Mouse (Mus musculus) heart, embryonic 10.5 days (tissue): Measurements from ENCODE around the gene Gm26920. TPM values are rescaled to one million over a fixed set of nuclear protein-coding genes. Genes with fewer than 3 reads are reported as not detected.
A peak's percentile ranks its signal among the peaks of the same experiment; 100 is the strongest.
"Not testable (repeated sequence)": the region's sequence is repeated elsewhere in the genome, so short reads cannot be mapped to it uniquely, and the experiment has no call there.

ENCODE experiments used
- DNase-seq: peaks from one replicate; pipeline ENCODE4 v3.0.0-alpha.2; 2017; ENCODE audit warnings: low spot score
- H3K27ac ChIP-seq: fragments of 300-500 bp; sonication (generic); 2 replicates; pipeline ENCODE4 v1.5.1; 2016; ENCODE audit warnings: mild to moderate bottlenecking
- H3K27me3 ChIP-seq: fragments of 300-500 bp; sonication (generic); 2 replicates; pipeline ENCODE4 v1.6.1; 2016; ENCODE audit warnings: mild to moderate bottlenecking; ENCODE audit not compliant: poor library complexity, insufficient read depth, severe bottlenecking
- H3K36me3 ChIP-seq: fragments of 300-500 bp; sonication (generic); 2 replicates; pipeline ENCODE4 v1.6.1; 2016; ENCODE audit warnings: mild to moderate bottlenecking, moderate library complexity
- H3K4me1 ChIP-seq: fragments of 300-500 bp; sonication (generic); 2 replicates; pipeline ENCODE4 v1.6.1; 2016; ENCODE audit warnings: mild to moderate bottlenecking
- H3K4me3 ChIP-seq: fragments of 300-500 bp; sonication (generic); 2 replicates; pipeline ENCODE4 v1.5.1; 2016; ENCODE audit warnings: mild to moderate bottlenecking, moderate library complexity
- H3K9me3 ChIP-seq: fragments of 300-500 bp; sonication (generic); 2 replicates; pipeline ENCODE4 v1.6.1; 2016; ENCODE audit warnings: mild to moderate bottlenecking, moderate library complexity
- WGBS: fragments of 180-500 bp; shearing (Covaris S2); methylation state at CpG from one replicate; pipeline ENCODE4 v1.1.7; 2016; 5-methylcytosine and 5-hydroxymethylcytosine counted together
- polyA plus RNA-seq: library from polyadenylated mRNA; unstranded; fragments of >200 nt; fragmentation: Nextera tagmentation; extraction: Ambion mirVana; gene quantifications from 2 replicates; pipeline ENCODE4 v1.2.1, GENCODE M21; 2016

The Gm26920 gene
- polyA plus RNA-seq = 0.34 and 1.0 TPM in 2 replicates

- Histone ChIP-seq H3K9me3 (peaks cover 1% of the 10 kb centered on the region), H3K27me3 (no peaks in the 10 kb centered on the region), H3K4me3 (peak within 1 kb of the TSS; percentile 82), H3K36me3 (peaks cover 19% of the 10 kb centered on the region), H3K4me1 (peaks cover 20% of the 10 kb centered on the region), H3K27ac (peak within 1 kb of the TSS; percentile 90)
- under 1% methylated on average over 40 of the region's 40 CpGs for WGBS
- DNase-seq = peak; percentile 100
Observed at GRCm38 (mm10) chr7:30090092-30090969, at the start of gene Gm26920, which contains the start of gene Zfp566. TSS of gene Gm26920 (minus strand) at chr7:30090410. TSS of gene Zfp566 (minus strand) at chr7:30090527.

- Histone ChIP-seq H3K27me3 (no peaks in the 10 kb centered on the region), H3K4me3 (no peak overlapping the region), H3K36me3 (peaks cover 81% of the 10 kb centered on the region), H3K9me3 (peaks cover 9% of the 10 kb centered on the region; the same call in 1 of the 2 replicates), H3K4me1 (no peaks in the 10 kb centered on the region), H3K27ac (no peak overlapping the region)
- DNase-seq = no peak
- 81% methylated on average over 10 of the region's 10 CpGs for WGBS
Observed at GRCm38 (mm10) chr7:30136826-30137225, 46.6 kb upstream of the Gm26920 start.

- Histone ChIP-seq H3K27ac (no peak overlapping the region), H3K9me3 (peaks cover 9% of the 10 kb centered on the region; the same call in 1 of the 2 replicates), H3K4me1 (no peaks in the 10 kb centered on the region), H3K36me3 (peaks cover 95% of the 10 kb centered on the region), H3K27me3 (no peaks in the 10 kb centered on the region), H3K4me3 (no peak overlapping the region)
- DNase-seq = no peak
- WGBS = 90% methylated on average over 4 of the region's 4 CpGs
Observed at GRCm38 (mm10) chr7:30132396-30132795, 42.2 kb upstream of the Gm26920 start.

GRCm38 (mm10) chr7:30129900-30130299 is 39.7 kb upstream of the Gm26920 start:
- no peaks in the 10 kb centered on the region for H3K27me3 ChIP-seq
- no peak for DNase-seq
- no peaks in the 10 kb centered on the region for H3K4me1 ChIP-seq
- peaks cover 94% of the 10 kb centered on the region for H3K36me3 ChIP-seq
- no peak overlapping the region for H3K27ac ChIP-seq
- H3K4me3 ChIP-seq = no peak overlapping the region
- 94% methylated on average over 8 of the region's 8 CpGs for WGBS
- H3K9me3 ChIP-seq = peaks cover 9% of the 10 kb centered on the region; the same call in 1 of the 2 replicates

- Histone ChIP-seq H3K36me3 (peaks cover 20% of the 10 kb centered on the region), H3K27ac (peak overlapping the region; percentile 94), H3K4me1 (no peaks in the 10 kb centered on the region), H3K4me3 (peak overlapping the region; percentile 68), H3K27me3 (no peaks in the 10 kb centered on the region), H3K9me3 (no peaks in the 10 kb centered on the region)
- DNase-seq = no peak
- 6% methylated on average over 15 of the region's 15 CpGs for WGBS
Observed at GRCm38 (mm10) chr7:30122188-30122530, 31.9 kb upstream of the Gm26920 start.

- Histone ChIP-seq H3K4me3 (peak within 1 kb of the TSS; percentile 68), H3K9me3 (no peaks in the 10 kb centered on the region), H3K36me3 (peaks cover 14% of the 10 kb centered on the region), H3K27ac (peak within 1 kb of the TSS; percentile 94), H3K27me3 (no peaks in the 10 kb centered on the region), H3K4me1 (no peaks in the 10 kb centered on the region)
- WGBS = under 1% methylated on average over 61 of the region's 61 CpGs
- DNase-seq = peak; percentile 95
Observed at GRCm38 (mm10) chr7:30121308-30122187, 31.3 kb upstream of the Gm26920 start, which contains the start of gene Zfp382. TSS of gene Zfp382 (plus strand) at chr7:30121942.

GRCm38 (mm10) chr7:30117935-30118334 is 27.7 kb upstream of the Gm26920 start:
- 0 out of 2 replicates have a peak, but pooled peaks cover 16% of the 10 kb centered on the region for H3K36me3 ChIP-seq
- H3K27me3 ChIP-seq, H3K4me1 ChIP-seq, DNase-seq, H3K4me3 ChIP-seq, H3K27ac ChIP-seq: not testable (repeated sequence)
- peaks cover 19% of the 10 kb centered on the region for H3K9me3 ChIP-seq
- WGBS = 92% methylated on average over 12 of the region's 12 CpGs

GRCm38 (mm10) chr7:30116076-30116475 is 25.9 kb upstream of the Gm26920 start:
- Histone ChIP-seq H3K27ac (no peak overlapping the region), H3K9me3 (peaks cover 19% of the 10 kb centered on the region), H3K4me3 (no peak overlapping the region), H3K27me3 (no peaks in the 10 kb centered on the region), H3K36me3 (0 out of 2 replicates have a peak, but pooled peaks cover 16% of the 10 kb centered on the region), H3K4me1 (peaks cover 11% of the 10 kb centered on the region; the same call in 1 of the 2 replicates)
- WGBS = 91% methylated on average over 5 of the region's 5 CpGs
- no peak for DNase-seq

GRCm38 (mm10) chr7:30099297-30099696 is 9.1 kb upstream of the Gm26920 start:
- Histone ChIP-seq H3K9me3 (peaks cover 11% of the 10 kb centered on the region; the same call in 1 of the 2 replicates), H3K27ac (no peak overlapping the region), H3K36me3 (peaks cover 69% of the 10 kb centered on the region), H3K4me3 (no peak overlapping the region), H3K4me1 (peaks cover 15% of the 10 kb centered on the region), H3K27me3 (no peaks in the 10 kb centered on the region)
- DNase-seq = no peak
- 89% methylated on average over 13 of the region's 13 CpGs for WGBS

- no peaks in the 10 kb centered on the region for H3K27me3 ChIP-seq
- H3K9me3 ChIP-seq = no peaks in the 10 kb centered on the region
- peaks cover 33% of the 10 kb centered on the region for H3K36me3 ChIP-seq
- peak overlapping the region; percentile 97 for H3K27ac ChIP-seq
- WGBS = 19% methylated on average over 5 of the region's 5 CpGs
- DNase-seq = no peak
- H3K4me1 ChIP-seq = peaks cover 22% of the 10 kb centered on the region
- H3K4me3 ChIP-seq = peak overlapping the region; percentile 81
Observed at GRCm38 (mm10) chr7:30095551-30096125, 5.4 kb upstream of the Gm26920 start.

- WGBS = under 1% methylated on average over 26 of the region's 26 CpGs
Observed at GRCm38 (mm10) chr7:30094646-30095429, 4.6 kb upstream of the Gm26920 start, which contains the start of gene Zfp260. TSS of gene Zfp260 (plus strand) at chr7:30094777.

More at GRCm38 (mm10) chr7:30094646-30095429, 4.6 kb upstream of the Gm26920 start, which contains the start of gene Zfp260:
- H3K9me3 ChIP-seq = no peaks in the 10 kb centered on the region
- DNase-seq = peak; percentile 97
- H3K4me3 ChIP-seq = peak within 1 kb of the TSS; percentile 81
- peak within 1 kb of the TSS; percentile 97 for H3K27ac ChIP-seq
- H3K36me3 ChIP-seq = peaks cover 25% of the 10 kb centered on the region
- H3K27me3 ChIP-seq = no peaks in the 10 kb centered on the region
- peaks cover 22% of the 10 kb centered on the region for H3K4me1 ChIP-seq
